Mouse (Mus musculus) cortical plate, adult 2 months (tissue): ENCODE measurements at regions not wholly inside any gene's neighbourhood (a gene's known extent, or its start where the extent isn't known, plus 50 kb on each side); places are given as distances from the start of the nearest gene placed in this dataset.

Experiments used
- CTCF ChIP-seq: fragments of 200-500 bp; IDR thresholded peaks from 2 replicates; pipeline ENCODE4 v1.5.1; 2011; ENCODE audit warnings: mild to moderate bottlenecking, control low read depth, low read length; ENCODE audit not compliant: insufficient read depth; ENCODE audit errors: extremely low read depth
- POLR2A ChIP-seq: fragments of 200-500 bp; IDR thresholded peaks from 2 replicates; pipeline ENCODE4 v1.6.1; 2011; ENCODE audit warnings: mild to moderate bottlenecking, low read length, control low read depth; ENCODE audit not compliant: insufficient read depth; ENCODE audit errors: extremely low read depth

DNA sequence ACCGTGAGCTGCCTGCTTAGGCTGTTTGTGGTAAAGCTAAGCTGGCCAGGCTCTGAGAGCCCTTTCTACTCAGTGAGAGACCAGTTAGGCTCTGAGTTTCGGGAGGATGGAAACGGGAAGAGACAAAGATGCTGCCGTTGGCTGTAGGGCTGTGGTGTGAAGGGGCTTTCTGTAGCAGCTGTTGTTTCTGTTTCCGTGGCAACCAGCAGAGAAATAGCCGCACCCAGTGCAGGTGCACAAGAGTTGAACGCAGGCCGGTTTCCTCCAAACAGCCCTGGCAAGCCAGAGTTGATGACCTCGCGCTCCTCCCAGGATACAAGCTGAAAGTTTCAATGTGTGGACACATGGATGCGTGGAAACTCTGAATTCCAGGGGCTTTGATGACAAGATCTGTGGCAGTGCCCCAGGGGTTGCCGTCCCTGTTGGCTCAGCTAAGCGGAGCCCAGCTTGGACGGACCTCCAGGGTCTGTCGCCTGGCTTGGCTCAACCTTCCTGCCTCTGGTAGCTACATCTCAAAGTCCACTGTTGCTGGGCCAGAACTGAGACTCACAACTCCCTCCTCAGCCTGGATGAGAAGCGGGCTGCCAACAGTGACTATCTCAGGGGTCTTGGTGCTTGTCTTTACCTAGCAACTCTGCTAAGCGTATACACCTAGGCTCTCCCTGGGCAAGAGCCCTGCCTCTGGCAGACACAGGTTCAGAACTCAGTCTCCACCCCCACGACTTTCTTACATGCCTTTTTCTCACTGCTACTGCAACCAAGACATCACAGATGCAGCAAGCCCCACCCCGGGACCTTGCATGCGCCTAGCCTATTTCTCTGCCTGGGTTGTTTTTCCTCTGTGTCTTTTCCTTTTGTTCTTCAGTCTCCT lies 192.6 kb upstream of the Map3k1 start:
- TF ChIP-seq POLR2A = no peak
- TF ChIP-seq CTCF = no peak
